Mouse (Mus musculus): ENCODE results near the gene Gm13276. TPM values are rescaled to one million over a fixed set of nuclear protein-coding genes. Genes with fewer than 3 reads are reported as not detected.
"Not testable (repeated sequence)": the region's sequence is repeated elsewhere in the genome, so short reads cannot be mapped to it uniquely, and the experiment has no call there.

The Gm13276 gene
- polyA plus RNA-seq, 1 experiment from 2014 or later: not detected

GRCm38 (mm10) chr4:88835225-88835624 is 49.7 kb downstream of the Gm13276 start, which contains the start of gene Ifna5:
Gene Ifna5 (plus strand): TSS chr4:88835525.
- 87% methylated on average over 1 of the region's 1 CpGs for WGBS
- not testable (repeated sequence) for H3K27me3 ChIP-seq; H3K4me2 ChIP-seq; H3K9ac ChIP-seq; H3K36me3 ChIP-seq; H3K4me3 ChIP-seq; H3K4me1 ChIP-seq; H3K9me3 ChIP-seq; H3K27ac ChIP-seq; ATAC-seq (ENCODE audit: borderline replicate concordance, extremely low read depth, low FRiP score, low TSS enrichment)

Other genes starting within 250 kb of the Gm13276 start
- not detected in 2 replicates for gene Ifna15, start 227.5 kb upstream of the Gm13276 start, polyA plus RNA-seq (2015; fragmentation: Nextera tagmentation; extraction: Ambion mirVana)
- gene Ifna14, start 213.9 kb upstream of the Gm13276 start, polyA plus RNA-seq (2015; fragmentation: Nextera tagmentation; extraction: Ambion mirVana): not detected in 2 replicates
- not detected in 2 replicates for gene Ifna9, start 193.3 kb upstream of the Gm13276 start, polyA plus RNA-seq (2015; fragmentation: Nextera tagmentation; extraction: Ambion mirVana)
- gene Ifna12, start 182.3 kb upstream of the Gm13276 start, polyA plus RNA-seq (2015; fragmentation: Nextera tagmentation; extraction: Ambion mirVana): not detected in 2 replicates
- not detected in 2 replicates for gene C87499, start 151.3 kb upstream of the Gm13276 start, polyA plus RNA-seq (2015; fragmentation: Nextera tagmentation; extraction: Ambion mirVana)
- not detected in 2 replicates for gene Ifna13, start 141.2 kb upstream of the Gm13276 start, polyA plus RNA-seq (2015; fragmentation: Nextera tagmentation; extraction: Ambion mirVana)
- gene Ifna16, start 108.8 kb upstream of the Gm13276 start, polyA plus RNA-seq (2015; fragmentation: Nextera tagmentation; extraction: Ambion mirVana): not detected in 2 replicates
- not detected in 2 replicates for gene Ifna2, start 101.8 kb upstream of the Gm13276 start, polyA plus RNA-seq (2015; fragmentation: Nextera tagmentation; extraction: Ambion mirVana)
- gene Ifnab, start 94.3 kb upstream of the Gm13276 start, polyA plus RNA-seq (2015; fragmentation: Nextera tagmentation; extraction: Ambion mirVana): not detected in 2 replicates
- gene Gm26566, start 63.9 kb upstream of the Gm13276 start, polyA plus RNA-seq (2015; fragmentation: Nextera tagmentation; extraction: Ambion mirVana): 1.1 and 1.7 TPM in 2 replicates
- 93.3 and 96.3 TPM in 2 replicates for gene Klhl9, start 63.2 kb upstream of the Gm13276 start, polyA plus RNA-seq (2015; fragmentation: Nextera tagmentation; extraction: Ambion mirVana)
- gene Gm13271, start 30.8 kb upstream of the Gm13276 start, polyA plus RNA-seq (2015; fragmentation: Nextera tagmentation; extraction: Ambion mirVana): not detected in 2 replicates
- gene Gm13283, start 25.6 kb upstream of the Gm13276 start, polyA plus RNA-seq (2015; fragmentation: Nextera tagmentation; extraction: Ambion mirVana): 0.21 and 0.68 TPM in 2 replicates
- 0.22 and 0.74 TPM in 2 replicates for gene Gm13290, start 11.9 kb upstream of the Gm13276 start, polyA plus RNA-seq (2015; fragmentation: Nextera tagmentation; extraction: Ambion mirVana)
- gene Gm13289, start 8.8 kb upstream of the Gm13276 start, polyA plus RNA-seq (2015; fragmentation: Nextera tagmentation; extraction: Ambion mirVana): not detected in 2 replicates
- 0.39 TPM in 1 of 2 replicates, not detected in the other for gene Gm13272, start 5.9 kb upstream of the Gm13276 start, polyA plus RNA-seq (2015; fragmentation: Nextera tagmentation; extraction: Ambion mirVana)
- gene Ifnz, start 3.6 kb upstream of the Gm13276 start, polyA plus RNA-seq (2015; fragmentation: Nextera tagmentation; extraction: Ambion mirVana): 0.66 TPM in 1 of 2 replicates, not detected in the other
- not detected in 2 replicates for gene Gm13277, start 2.9 kb downstream of the Gm13276 start, polyA plus RNA-seq (2015; fragmentation: Nextera tagmentation; extraction: Ambion mirVana)
- gene Gm13278, start 5.8 kb downstream of the Gm13276 start, polyA plus RNA-seq (2015; fragmentation: Nextera tagmentation; extraction: Ambion mirVana): not detected in 2 replicates
- gene Gm13275, start 8.8 kb downstream of the Gm13276 start, polyA plus RNA-seq (2015; fragmentation: Nextera tagmentation; extraction: Ambion mirVana): not detected in 2 replicates
- gene Gm13279, start 11.7 kb downstream of the Gm13276 start, polyA plus RNA-seq (2015; fragmentation: Nextera tagmentation; extraction: Ambion mirVana): not detected in 2 replicates
- gene Gm13285, start 14.0 kb downstream of the Gm13276 start, polyA plus RNA-seq (2015; fragmentation: Nextera tagmentation; extraction: Ambion mirVana): 1.5 and 1.7 TPM in 2 replicates
- gene Gm13287, start 17.5 kb downstream of the Gm13276 start, polyA plus RNA-seq (2015; fragmentation: Nextera tagmentation; extraction: Ambion mirVana): not detected in 2 replicates
- gene Gm13288, start 19.8 kb downstream of the Gm13276 start, polyA plus RNA-seq (2015; fragmentation: Nextera tagmentation; extraction: Ambion mirVana): 0.11 TPM in 1 of 2 replicates, not detected in the other
- gene Ifna7, start 30.5 kb downstream of the Gm13276 start, polyA plus RNA-seq (2015; fragmentation: Nextera tagmentation; extraction: Ambion mirVana): not detected in 2 replicates
- not detected in 2 replicates for gene Ifna11, start 34.2 kb downstream of the Gm13276 start, polyA plus RNA-seq (2015; fragmentation: Nextera tagmentation; extraction: Ambion mirVana)
- gene Ifna6, start 41.7 kb downstream of the Gm13276 start, polyA plus RNA-seq (2015; fragmentation: Nextera tagmentation; extraction: Ambion mirVana): not detected in 2 replicates
- gene Ifna5, start 49.8 kb downstream of the Gm13276 start, polyA plus RNA-seq (2015; fragmentation: Nextera tagmentation; extraction: Ambion mirVana): not detected in 2 replicates
- gene Ifna4, start 56.2 kb downstream of the Gm13276 start, polyA plus RNA-seq (2015; fragmentation: Nextera tagmentation; extraction: Ambion mirVana): not detected in 2 replicates
- not detected in 2 replicates for gene Ifna1, start 64.4 kb downstream of the Gm13276 start, polyA plus RNA-seq (2015; fragmentation: Nextera tagmentation; extraction: Ambion mirVana)
- gene Ifne, start 94.5 kb downstream of the Gm13276 start, polyA plus RNA-seq (2015; fragmentation: Nextera tagmentation; extraction: Ambion mirVana): not detected in 2 replicates

Data from lung, embryonic 15.5 days (tissue).